ENCODE assay signal across 28 mouse cellular contexts in genomic region chr9:56421991-56422390, GRCm38 (mm10). TPM values are rescaled to one million over a fixed set of nuclear protein-coding genes. Genes with fewer than 3 reads are reported as not detected.
DNase-seq lines count a peak whose midpoint lies in the region; ATAC-seq and TF ChIP-seq lines count a peak whose summit lies in the region.
"Had no signal": no experiment of that assay in that cellular context is flagged by ENCODE, and none has a peak within 500 bp of the region (broad histone marks: within the 10 kb centered on the region; RNA-seq: fewer than 3 reads in every experiment).

No protein-coding gene starts in this region.

- H3K4me1 ChIP-seq in heart, adult 2 months (ENCODE audit: control insufficient read depth, insufficient read depth, low read length) = peaks cover 18% of the 10 kb centered on the region
- peaks cover 10% of the 10 kb centered on the region for H3K4me1 ChIP-seq in heart, embryonic 11.5 days (ENCODE audit: control insufficient read depth, insufficient read depth, low read length)

- H3K4me3 ChIP-seq in heart, adult 2 months = no peak overlapping the region
- H3K4me3 ChIP-seq in heart, embryonic 11.5 days (ENCODE audit: low read depth, low read length) = no peak overlapping the region
- H3K4me3 ChIP-seq: erythroblast, embryonic 14.5 days; heart, embryonic 15.5 days; hindbrain, embryonic 12.5 days; kidney, embryonic 15.5 days; layer of hippocampus, adult 2 months; left cerebral cortex, adult 2 months; limb, embryonic 12.5 days; liver, embryonic 15.5 days; lung, embryonic 15.5 days; midbrain, embryonic 10.5 days; myocyte had no signal

- peak overlapping the region; percentile 44; the same call in 1 of the 2 replicates for H3K27ac ChIP-seq in heart, adult 2 months
- no peak overlapping the region for H3K27ac ChIP-seq in heart, embryonic 11.5 days (ENCODE audit: low read depth, low read length)
- H3K27ac ChIP-seq: hindbrain, embryonic 12.5 days; kidney, embryonic 15.5 days; layer of hippocampus, adult 2 months; left cerebral cortex, adult 2 months; limb, embryonic 12.5 days; liver, embryonic 15.5 days; lung, embryonic 15.5 days; midbrain, embryonic 10.5 days had no signal

- 59% methylated on average over 5 of the region's 5 CpGs for WGBS in heart, adult 2 months
- 80% methylated on average over 5 of the region's 5 CpGs for WGBS in heart, embryonic 11.5 days (ENCODE audit: insufficient replicate concordance)

- H3K9me3 ChIP-seq in heart, embryonic 11.5 days (replicated peaks; ENCODE audit: control insufficient read depth, low read length) = no peaks in the 10 kb centered on the region
- H3K9me3 ChIP-seq: heart, embryonic 15.5 days; hindbrain, embryonic 12.5 days; kidney, embryonic 15.5 days; limb, embryonic 12.5 days; liver, embryonic 15.5 days; lung, embryonic 15.5 days; midbrain, embryonic 10.5 days had no signal

- ATAC-seq in heart, embryonic 11.5 days (replicated peaks; ENCODE audit: insufficient number of reproducible peaks, low FRiP score, low TSS enrichment) = no peak
- ATAC-seq: activated CD4-positive, CD25-positive, alpha-beta regulatory T cell, adult 4 months; forebrain, embryonic 16.5 days; midbrain, embryonic 16.5 days had no signal

- peaks cover 33% of the 10 kb centered on the region for H3K36me3 ChIP-seq in heart, adult 2 months (ENCODE audit: control insufficient read depth, insufficient read depth, low read length)
- no peaks in the 10 kb centered on the region for H3K36me3 ChIP-seq in heart, embryonic 11.5 days (ENCODE audit: control insufficient read depth, insufficient read depth, low read length)
- H3K36me3 ChIP-seq: heart, embryonic 15.5 days; hindbrain, embryonic 12.5 days; limb, embryonic 12.5 days; liver, embryonic 15.5 days; lung, embryonic 15.5 days; midbrain, embryonic 10.5 days had no signal

- no peak for TF ChIP-seq EP300 in heart, adult 2 months (IDR thresholded peaks at IDR 0.05; ENCODE audit: insufficient read depth, low read depth, low read length)

- H3K4me2 ChIP-seq in heart, embryonic 11.5 days = no peak overlapping the region
- H3K4me2 ChIP-seq: heart, embryonic 15.5 days; hindbrain, embryonic 12.5 days; kidney, embryonic 15.5 days; limb, embryonic 12.5 days; liver, embryonic 15.5 days; lung, embryonic 15.5 days had no signal

- H3K79me2 ChIP-seq in heart, adult 2 months (replicated peaks; ENCODE audit: control insufficient read depth, insufficient read depth, low read length) = peaks cover 6% of the 10 kb centered on the region

- H3K27me3 ChIP-seq in heart, adult 2 months (ENCODE audit: control insufficient read depth, insufficient read depth, low read length) = no peaks in the 10 kb centered on the region
- H3K27me3 ChIP-seq in heart, embryonic 11.5 days (ENCODE audit: control insufficient read depth, insufficient read depth, low read length) = no peaks in the 10 kb centered on the region
- H3K27me3 ChIP-seq: heart, embryonic 15.5 days; hindbrain, embryonic 12.5 days; kidney, embryonic 15.5 days; limb, embryonic 12.5 days; liver, embryonic 15.5 days; lung, embryonic 15.5 days had no signal

- H3K9ac ChIP-seq in heart, adult 2 months (ENCODE audit: low read depth, low read length) = no peak overlapping the region
- no peak overlapping the region for H3K9ac ChIP-seq in heart, embryonic 11.5 days (ENCODE audit: low read depth, low read length)
- H3K9ac ChIP-seq: heart, embryonic 15.5 days; hindbrain, embryonic 12.5 days; kidney, embryonic 15.5 days; limb, embryonic 12.5 days; liver, embryonic 15.5 days; lung, embryonic 15.5 days had no signal

- intact Hi-C loops in heart, adult 2 months (cut with DNase I) = no loop called here

- TF ChIP-seq POLR2A in heart, adult 2 months (IDR thresholded peaks at IDR 0.05; ENCODE audit: insufficient read depth, low read depth, low read length) = no peak

- no peak for DNase-seq in heart, adult 2 months
- DNase-seq in thymus, postnatal 0 days (ENCODE audit: low spot score) = peak; percentile 21
- DNase-seq in thymus, postnatal 36 days = no peak
- DNase-seq in CD8-positive naive resting alpha-beta T cell, adult 2 months (ENCODE audit: low read depth in 2 of 2, low spot score in 2 of 2) = peak; percentile 27 to 55
- peak; percentile 38 to 66 for DNase-seq in natural killer cell, adult 2 months (ENCODE audit: low spot score in 2 of 2)
- no peak for DNase-seq in right cerebral cortex, adult 2 months (ENCODE audit: low spot score in 2 of 2)
- DNase-seq: adrenal gland, adult 2 months; adrenal gland, postnatal 36 days; cerebellum, adult 2 months; cerebellum, postnatal 14 days; kidney, adult 18-20 months; kidney, postnatal 36 days; spleen, adult 18-20 months had no signal

- TF ChIP-seq CTCF in heart, adult 2 months (IDR thresholded peaks at IDR 0.05) = no peak

RNA-seq across cellular contexts. Expression of gene Hmg20a, which starts 3.6 kb away (rescaled TPM):
- 10 to 100 TPM; 18.0 to 19.4 TPM for total RNA-seq in heart, adult 2 months (2021)
- 18.6 and 29.0 TPM in 2 replicates for polyA plus RNA-seq in heart, adult 2 months (2012; rRNA removed)
- polyA plus RNA-seq in heart, embryonic 11.5 days (2014; fragmentation: Nextera tagmentation; extraction: Ambion mirVana) = 53.3 and 62.4 TPM in 2 replicates
- 44.7 and 48.3 TPM in 2 replicates for polyA plus RNA-seq in thymus, postnatal 0 days (2015; fragmentation: Nextera tagmentation; extraction: Ambion mirVana)

RNA-seq across cellular contexts. Expression of gene Peak1, which starts 4.1 kb away (rescaled TPM):
- total RNA-seq in heart, adult 2 months (2021) = 10 to 100 TPM; 37.5 to 37.8 TPM
- polyA plus RNA-seq in heart, adult 2 months (2012; rRNA removed) = 10.4 and 19.2 TPM in 2 replicates
- polyA plus RNA-seq in heart, embryonic 11.5 days (2014; fragmentation: Nextera tagmentation; extraction: Ambion mirVana) = 14.4 and 16.1 TPM in 2 replicates
- 5.1 and 7.7 TPM in 2 replicates for polyA plus RNA-seq in thymus, postnatal 0 days (2015; fragmentation: Nextera tagmentation; extraction: Ambion mirVana)

Comparison
In these comparisons a context has a peak if more than half of its experiments do, and no peak if none do; other contexts are left out.
1. DNase-seq: peak in thymus, postnatal 0 days (single experiment), CD8-positive naive resting alpha-beta T cell, adult 2 months (2 of 2) and natural killer cell, adult 2 months (2 of 2); none in heart, adult 2 months (0 of 2), thymus, postnatal 36 days (0 of 2) and right cerebral cortex, adult 2 months (0 of 2).